Mouse (Mus musculus) erythroblast, adult 5-6 weeks (primary cell): ENCODE data around the gene Lsm12. TPM values are rescaled to one million over a fixed set of nuclear protein-coding genes. Genes with fewer than 3 reads are reported as not detected.
A peak's percentile ranks its signal among the peaks of the same experiment; 100 is the strongest.
"Not testable (repeated sequence)": the region's sequence is repeated elsewhere in the genome, so short reads cannot be mapped to it uniquely, and the experiment has no call there.

Experiments used
- ATAC-seq: replicated peaks from 2 replicates; pipeline ENCODE4 v1.8.0; 2016; ENCODE audit warnings: moderate number of reproducible peaks, mild to moderate bottlenecking, moderate TSS enrichment, inconsistent platforms; ENCODE audit not compliant: poor library complexity, low FRiP score, severe bottlenecking
- total RNA-seq, 2 experiments: library from RNA; stranded (forward) in 1 of 2; stranded (reverse) in 1 of 2; fragments of 150-400 nt in 1 of 2; fragments of 200-764, 138-1000 nt in 1 of 2; gene quantifications; 2 replicates each; pipeline versions ENCODE4 v1.2.3 to v1.2.4; 2015 to 2017; ENCODE audit warnings: low replicate concordance in 2 of 2

Gene Lsm12
- total RNA-seq, 2 experiments from 2014 or later: 28.8 to 48.8 TPM

- ATAC-seq: peak; percentile 42; the same call in 1 of the 2 replicates
Observed at GRCm38 (mm10) chr11:102189461-102190436, 4.7 kb upstream of the Lsm12 start, which contains the start of gene G6pc3. Gene G6pc3, plus strand, starts transcription at chr11:102189620.

GRCm38 (mm10) chr11:102188980-102189379, 3.9 kb upstream of the Lsm12 start:
- no peak for ATAC-seq

DNA sequence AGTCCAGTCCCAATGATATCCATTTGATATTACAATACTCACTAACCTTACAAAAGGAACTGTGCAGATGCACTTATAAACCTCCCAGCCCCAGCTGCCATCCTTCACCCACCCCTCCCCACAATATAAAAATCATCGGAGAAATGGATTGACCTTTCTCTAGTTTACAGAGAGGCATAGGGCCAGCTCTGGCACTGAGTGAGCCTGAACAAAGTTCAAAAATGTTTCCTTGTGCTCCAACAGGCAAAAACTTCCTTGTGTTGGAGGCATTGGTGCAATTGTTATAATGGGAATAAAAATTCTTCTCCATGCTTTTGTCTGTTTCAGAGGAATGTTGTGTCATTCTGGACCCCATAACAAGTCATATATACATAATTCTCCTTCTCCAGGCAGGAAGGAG, 1.1 kb upstream of the Lsm12 start:
- ATAC-seq: no peak

DNA sequence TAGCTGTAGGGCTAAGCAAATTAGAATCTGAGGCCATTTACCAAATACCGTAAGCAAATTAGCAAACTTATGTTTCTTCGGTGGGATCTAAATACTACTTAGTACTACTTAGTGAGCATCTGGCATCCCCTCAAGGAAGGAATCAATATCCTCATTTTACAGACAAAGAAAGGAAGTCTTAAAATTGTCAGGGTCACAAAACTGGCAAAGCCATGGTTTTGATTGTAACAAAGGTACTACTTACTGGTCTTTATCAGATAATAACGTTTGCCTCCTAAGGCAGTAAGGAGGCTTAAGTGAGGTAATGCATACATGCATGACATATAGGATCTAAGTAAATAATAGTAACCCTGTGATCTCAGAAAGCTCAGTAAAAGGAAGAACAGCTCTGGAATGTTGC, 581 bp upstream of the Lsm12 start:
- no peak for ATAC-seq

- peak; percentile 20; the same call in 1 of the 2 replicates for ATAC-seq
Observed at GRCm38 (mm10) chr11:102184253-102184645, 847 bp downstream of the Lsm12 start.

GRCm38 (mm10) chr11:102179836-102180235, 5.3 kb downstream of the Lsm12 start:
- ATAC-seq: no peak

DNA sequence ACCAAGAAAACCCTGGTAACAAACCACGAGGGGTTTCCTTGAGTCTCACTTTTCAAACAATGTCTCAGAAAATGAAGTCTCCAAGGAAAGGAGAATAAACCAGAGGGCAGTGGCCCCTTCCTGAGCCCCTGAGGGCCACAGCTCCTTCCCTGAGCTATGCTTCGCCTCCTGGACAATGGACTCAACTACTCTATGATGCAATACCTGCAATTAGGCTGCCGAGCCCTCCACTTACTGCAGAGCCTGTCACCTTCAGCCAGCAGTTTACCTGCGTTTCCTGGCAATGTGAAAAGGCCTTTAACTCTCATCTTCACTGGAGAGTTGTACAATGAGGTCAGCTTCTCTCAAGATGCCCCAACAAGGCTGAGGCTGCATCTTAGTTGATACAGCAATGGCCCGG, 16.4 kb downstream of the Lsm12 start:
- no peak for ATAC-seq

DNA sequence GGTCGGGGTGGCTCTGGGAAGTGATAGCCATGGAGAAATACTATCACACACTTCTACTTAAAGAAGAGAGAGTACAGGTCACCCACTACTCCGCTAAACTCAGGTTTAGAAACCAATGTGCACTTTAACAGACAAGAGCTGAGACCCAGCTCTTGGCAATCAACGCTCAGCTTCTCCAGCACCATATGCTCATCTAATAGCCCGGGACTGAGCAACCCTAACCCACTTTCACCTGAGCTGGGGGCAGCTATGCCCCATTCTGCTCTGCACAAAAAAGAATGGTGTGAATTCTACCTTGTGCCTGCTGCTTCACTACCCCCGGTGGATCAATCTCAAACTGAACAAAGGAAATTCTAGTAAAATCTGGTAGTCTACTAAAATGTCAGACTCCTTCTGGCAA, 17.6 kb downstream of the Lsm12 start:
- no peak for ATAC-seq

DNA sequence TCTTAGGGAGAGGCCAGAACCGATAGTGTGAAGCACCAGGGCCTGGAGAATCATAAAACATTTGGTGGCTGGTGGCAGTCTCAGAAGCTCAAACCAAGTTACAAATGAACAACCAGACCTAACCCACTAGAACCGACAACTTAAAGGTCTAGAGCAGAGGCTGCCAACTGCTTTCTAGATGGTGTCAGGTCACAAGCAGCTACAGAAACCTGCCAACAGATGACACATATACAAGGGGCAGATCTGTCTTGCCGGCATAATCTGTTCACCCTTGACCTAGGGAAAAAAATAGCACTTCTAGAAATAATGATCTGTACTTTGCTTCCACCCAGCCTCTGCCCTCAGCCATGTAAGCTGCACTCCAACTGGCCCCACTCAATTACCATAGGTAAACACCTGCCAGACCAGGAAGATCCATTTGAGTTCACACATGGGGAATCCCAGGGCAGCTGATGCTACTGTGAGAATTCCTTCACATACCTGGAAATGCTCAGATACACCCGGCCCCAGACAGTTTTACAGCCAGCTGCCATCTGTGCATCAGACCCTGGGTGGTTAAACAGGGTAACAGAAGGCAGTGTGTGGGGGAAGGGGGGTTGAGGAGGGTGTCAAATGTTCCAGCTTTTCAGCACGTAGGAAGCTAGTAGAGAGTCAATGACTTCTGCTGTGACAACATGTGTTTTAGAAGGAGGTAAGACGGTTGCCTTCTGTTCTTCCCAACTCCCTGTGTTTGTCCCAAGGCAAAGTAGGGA, 18.9 kb downstream of the Lsm12 start:
- ATAC-seq: no peak

- ATAC-seq: no peak
Observed at GRCm38 (mm10) chr11:102159781-102160180, 25.3 kb downstream of the Lsm12 start.

GRCm38 (mm10) chr11:102158024-102158423, 27.1 kb downstream of the Lsm12 start:
- not testable (repeated sequence) for ATAC-seq

DNA sequence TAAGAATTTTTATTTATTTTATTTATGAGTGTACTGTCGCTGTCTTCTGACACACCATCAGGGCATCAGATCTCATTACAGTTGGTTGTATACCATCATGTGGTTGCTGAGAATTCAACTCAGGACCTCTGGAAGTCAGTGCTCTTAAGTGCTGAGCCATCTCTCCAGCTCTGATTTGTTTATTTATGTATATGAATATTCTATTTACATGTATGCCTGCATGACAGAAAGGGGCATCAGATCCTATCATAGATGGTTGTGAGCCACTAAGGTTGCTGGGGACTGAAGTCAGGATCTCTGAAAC, 28.4 kb downstream of the Lsm12 start:
- ATAC-seq: no peak

GRCm38 (mm10) chr11:102156039-102156785, 28.9 kb downstream of the Lsm12 start, which contains the start of gene Tmem101:
Gene Tmem101, minus strand, starts transcription at chr11:102156404.
- ATAC-seq: peak; percentile 91

DNA sequence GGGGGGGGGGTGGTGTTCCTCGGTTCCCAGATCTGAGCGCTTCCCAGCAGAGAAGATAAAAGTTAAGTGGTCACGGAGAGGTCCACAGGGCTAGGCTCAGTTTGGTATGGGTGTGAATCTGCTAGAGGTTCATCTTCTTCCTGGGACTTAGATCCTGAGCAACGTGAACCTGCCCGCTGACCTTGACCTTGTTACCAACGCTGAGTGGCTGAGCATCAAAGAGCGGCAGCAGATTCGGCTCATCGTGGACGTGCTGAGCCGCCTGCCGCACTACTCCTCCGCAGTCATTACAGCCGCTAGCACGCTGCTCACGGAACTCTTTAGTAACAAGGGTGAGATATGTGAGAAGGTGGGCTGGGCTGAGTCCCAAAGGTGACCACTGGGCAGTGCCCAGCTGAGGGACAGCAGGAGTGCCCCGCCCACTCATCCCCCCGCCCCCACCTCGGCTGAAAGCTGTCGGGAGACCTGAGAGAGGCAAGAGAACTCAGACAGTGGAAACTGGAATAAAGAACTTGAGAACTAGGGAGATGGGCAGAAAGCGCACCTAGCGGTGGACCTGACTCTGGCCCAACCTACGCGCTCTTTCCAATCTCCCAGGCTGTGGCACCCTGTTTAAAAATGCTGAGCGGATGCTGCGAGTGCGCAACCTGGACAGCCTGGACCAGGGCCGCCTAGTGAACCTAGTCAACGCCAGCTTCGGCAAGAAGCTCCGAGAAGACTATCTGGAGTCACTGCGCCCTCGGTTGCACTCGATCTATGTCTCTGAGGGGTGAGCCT, 37.7 kb downstream of the Lsm12 start:
- no peak for ATAC-seq

- peak; percentile 37; the same call in 1 of the 2 replicates for ATAC-seq
Observed at GRCm38 (mm10) chr11:102146531-102146930, 38.6 kb downstream of the Lsm12 start.

DNA sequence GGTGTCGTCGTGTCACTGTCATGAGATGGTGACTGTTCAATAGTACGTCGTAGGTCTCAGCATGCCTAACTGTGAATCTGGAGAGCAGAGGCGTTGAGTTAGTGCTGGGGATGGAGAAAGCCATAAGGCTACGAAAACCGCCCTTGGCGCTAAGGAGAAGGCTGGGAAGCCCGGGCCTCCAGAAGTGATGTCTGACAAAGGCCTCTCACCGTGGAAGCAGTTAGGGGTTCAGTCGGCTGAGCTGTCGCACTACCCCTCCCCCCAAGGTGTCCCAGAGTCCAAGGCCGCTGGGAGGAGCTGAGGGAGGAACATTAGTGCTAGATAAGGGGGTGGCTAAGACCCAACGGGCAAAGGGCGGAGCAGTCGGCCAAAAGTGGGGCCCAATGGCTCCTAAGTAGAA, 39.1 kb downstream of the Lsm12 start:
- ATAC-seq: peak; percentile 62

DNA sequence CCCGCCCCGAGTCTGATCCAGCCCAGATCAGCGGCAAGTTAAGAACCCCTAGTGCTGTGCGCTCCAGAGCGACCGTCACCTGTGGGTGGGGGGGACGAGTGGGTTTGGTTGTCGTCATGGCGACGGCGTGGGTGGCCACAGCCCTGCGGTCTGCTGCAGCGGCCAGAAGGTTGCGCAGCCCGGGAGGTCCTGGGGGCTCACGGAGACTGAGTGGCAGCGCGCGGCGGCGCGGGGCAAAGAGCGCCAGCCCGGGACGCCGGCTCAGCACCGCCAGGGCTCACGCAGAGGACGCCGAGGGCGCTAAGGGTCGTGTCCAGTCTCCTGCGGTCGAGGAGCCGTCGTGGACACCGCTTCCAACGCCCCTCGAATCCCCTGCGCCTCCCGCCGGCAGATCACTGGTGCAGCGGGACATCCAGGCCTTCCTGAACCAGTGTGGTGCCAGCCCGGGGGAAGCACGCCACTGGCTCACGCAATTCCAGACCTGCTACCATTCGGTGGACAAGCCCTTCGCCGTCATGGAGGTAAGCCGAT, 39.6 kb downstream of the Lsm12 start, which contains the start of gene Nags:
TSS of gene Nags (plus strand) at position 43 of the 531 bp plus-strand sequence.
- peak; percentile 18; the same call in 1 of the 2 replicates for ATAC-seq

DNA sequence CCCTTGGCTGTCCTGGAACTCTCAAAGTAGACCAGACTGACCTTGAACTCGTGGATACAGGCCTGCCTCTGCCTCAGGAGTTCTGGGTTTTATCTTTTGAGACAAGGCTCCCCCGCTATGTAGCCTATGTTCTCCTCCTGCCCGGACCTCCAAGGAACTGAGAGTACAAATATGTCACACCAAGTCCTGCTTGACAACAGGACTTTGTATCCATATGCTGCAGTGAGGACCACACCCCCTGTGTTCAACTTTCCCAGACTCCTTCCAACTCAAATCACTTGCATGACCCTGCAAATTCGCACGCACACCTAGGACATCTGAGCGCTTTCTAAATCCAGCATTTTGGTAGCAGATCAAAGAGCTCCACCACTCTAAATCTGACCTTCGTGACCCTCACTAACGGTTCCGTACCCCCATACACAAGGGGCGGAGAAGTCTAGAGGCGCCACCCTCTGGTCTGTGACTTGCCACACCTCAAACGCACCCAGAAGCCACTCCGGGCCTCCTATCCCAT, 40.1 kb downstream of the Lsm12 start:
- no peak for ATAC-seq

DNA sequence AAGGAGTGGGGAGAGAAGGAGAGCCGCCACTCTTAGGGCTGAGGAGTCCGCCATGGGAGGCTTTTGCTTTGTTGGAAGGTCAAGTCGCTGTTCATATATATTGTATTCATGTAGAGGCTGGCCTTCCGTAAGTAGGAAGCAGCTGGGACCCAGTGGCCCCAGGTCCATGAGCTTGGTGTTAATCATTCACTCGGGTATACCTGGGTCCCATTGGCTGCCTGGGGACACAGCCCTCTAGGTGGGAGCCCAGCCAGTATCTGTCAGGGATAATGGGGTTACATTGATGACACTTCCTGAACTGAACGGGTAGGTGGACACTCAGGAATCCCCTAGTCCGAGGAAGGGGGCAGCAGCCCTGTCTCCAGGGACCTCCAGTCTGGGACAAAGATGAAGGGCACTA, 42.7 kb downstream of the Lsm12 start:
- no peak for ATAC-seq
